Mouse (Mus musculus): ENCODE data around the gene Arxes2. TPM values are rescaled to one million over a fixed set of nuclear protein-coding genes. Genes with fewer than 3 reads are reported as not detected.

Gene Arxes2
- total RNA-seq, 2 experiments from 2014 or later = 0.20 to 2.2 TPM

- DNase-seq = peak; percentile 8
Observed at GRCm38 (mm10) chrX:136032799-136033763, 39.5 kb downstream of the Arxes2 start, which contains the start of gene Arxes1. TSS of gene Arxes1 (plus strand) at chrX:136033367.

GRCm38 (mm10) chrX:136043726-136044125 is 50.1 kb downstream of the Arxes2 start:
- DNase-seq = no peak

Other genes with a start within 250 kb of the Arxes2 start
- gene Bhlhb9, start 196.2 kb upstream of the Arxes2 start, total RNA-seq (2021) = 1 to 10 TPM; 3.2 to 4.1 TPM
- 1 to 10 TPM; 1.2 to 1.3 TPM for gene Gprasp2, start 154.8 kb upstream of the Arxes2 start, total RNA-seq (2021)
- under 1 TPM; 0.31 to 0.88 TPM for gene Arxes1, start 39.5 kb downstream of the Arxes2 start, total RNA-seq (2021)
- not detected for gene Bex2, start 74.4 kb downstream of the Arxes2 start, total RNA-seq (2021)
- not detected for gene Nxf3, start 91.4 kb downstream of the Arxes2 start, total RNA-seq (2021)
- not detected for gene Bex4, start 145.2 kb downstream of the Arxes2 start, total RNA-seq (2021)
- gene Tceal8, start 178.5 kb downstream of the Arxes2 start, total RNA-seq (2021) = 10 to 100 TPM; 13.9 to 18.7 TPM
- 10 to 100 TPM; 27.5 to 46.6 TPM for gene Tceal5, start 210.1 kb downstream of the Arxes2 start, total RNA-seq (2021)
- gene Tceal7, start 221.0 kb downstream of the Arxes2 start, total RNA-seq (2021) = 10 to 100 TPM; 65.8 to 81.0 TPM
- 10 to 100 TPM in 1 of 2 experiments, 1 to 10 TPM in 1; 9.9 to 26.7 TPM for gene Bex1, start 221.7 kb downstream of the Arxes2 start, total RNA-seq (2021)

All from gastrocnemius, postnatal 25 days (tissue).